Mouse (Mus musculus) macrophage (primary cell): ENCODE data around the gene Cpm. TPM values are rescaled to one million over a fixed set of nuclear protein-coding genes. Genes with fewer than 3 reads are reported as not detected.

Source experiments
- H3K27ac ChIP-seq: fragments of 350-480 bp; formaldehyde crosslinking; 2 replicates; pipeline ENCODE4 v1.9.0; 2021
- H3K36me3 ChIP-seq: fragments of 350-480 bp; formaldehyde crosslinking; 2 replicates; pipeline ENCODE4 v1.9.0; 2021; ENCODE audit errors: inconsistent target
- H3K4me3 ChIP-seq: fragments of 350-480 bp; formaldehyde crosslinking; 2 replicates; pipeline ENCODE4 v1.9.0; 2021; ENCODE audit errors: inconsistent target
- H3K79me2 ChIP-seq: fragments of 350-480 bp; formaldehyde crosslinking; 2 replicates; pipeline ENCODE4 v1.9.0; 2021; ENCODE audit errors: inconsistent target
- WGBS: methylation state at CpG from one replicate; pipeline ENCODE4 v1.1.7; 2026; ENCODE audit warnings: inconsistent platforms; ENCODE audit not compliant: missing documents; 5-methylcytosine and 5-hydroxymethylcytosine counted together
- polyA plus RNA-seq: library from polyadenylated mRNA; stranded (reverse); fragments of 250-400 nt; gene quantifications from 3 replicates; pipeline ENCODE4 v1.2.4, GENCODE M21; 2018; ENCODE audit warnings: inconsistent platforms

Gene Cpm
- polyA plus RNA-seq, 1 experiment from 2014 or later, result 0.07 TPM

GRCm38 (mm10) chr10:117647964-117648472 lies 18.7 kb downstream of the Cpm start:
- H3K4me3 ChIP-seq, result no peak overlapping the region
- H3K36me3 ChIP-seq, result no peaks in the 10 kb centered on the region
- no peaks in the 10 kb centered on the region for H3K79me2 ChIP-seq
- 77% methylated on average over 2 of the region's 2 CpGs for WGBS
- H3K27ac ChIP-seq, result no peak overlapping the region

- H3K36me3 ChIP-seq, result no peaks in the 10 kb centered on the region
- no peaks in the 10 kb centered on the region for H3K79me2 ChIP-seq
- 89% methylated on average over 3 of the region's 3 CpGs for WGBS
- H3K4me3 ChIP-seq, result no peak overlapping the region
- no peak overlapping the region for H3K27ac ChIP-seq
Observed at GRCm38 (mm10) chr10:117648643-117649042, 19.3 kb downstream of the Cpm start.

- Histone ChIP-seq H3K79me2 (no peaks in the 10 kb centered on the region), H3K27ac (no peak overlapping the region), H3K36me3 (no peaks in the 10 kb centered on the region), H3K4me3 (no peak overlapping the region)
- WGBS, result 96% methylated on average over 11 of the region's 11 CpGs
Observed at GRCm38 (mm10) chr10:117649292-117650041, 20.2 kb downstream of the Cpm start.

GRCm38 (mm10) chr10:117650042-117650655 lies 20.8 kb downstream of the Cpm start:
- 92% methylated on average over 12 of the region's 12 CpGs for WGBS
- no peak overlapping the region for H3K4me3 ChIP-seq
- no peaks in the 10 kb centered on the region for H3K79me2 ChIP-seq
- H3K27ac ChIP-seq, result no peak overlapping the region
- H3K36me3 ChIP-seq, result no peaks in the 10 kb centered on the region

- 95% methylated on average over 7 of the region's 7 CpGs for WGBS
- H3K79me2 ChIP-seq, result no peaks in the 10 kb centered on the region
- no peak overlapping the region for H3K4me3 ChIP-seq
- no peak overlapping the region for H3K27ac ChIP-seq
- H3K36me3 ChIP-seq, result no peaks in the 10 kb centered on the region
Observed at GRCm38 (mm10) chr10:117650725-117651124, 21.4 kb downstream of the Cpm start.

- no peak overlapping the region for H3K4me3 ChIP-seq
- H3K36me3 ChIP-seq, result no peaks in the 10 kb centered on the region
- H3K27ac ChIP-seq, result no peak overlapping the region
- 42% methylated on average over 10 of the region's 10 CpGs for whole genome bisulfite sequencing
- no peaks in the 10 kb centered on the region for H3K79me2 ChIP-seq
Observed at GRCm38 (mm10) chr10:117651587-117652377, 22.5 kb downstream of the Cpm start.

GRCm38 (mm10) chr10:117652378-117652774 lies 23.1 kb downstream of the Cpm start:
- Histone ChIP-seq H3K36me3 (no peaks in the 10 kb centered on the region), H3K79me2 (no peaks in the 10 kb centered on the region), H3K4me3 (no peak overlapping the region), H3K27ac (no peak overlapping the region)
- WGBS, result 82% methylated on average over 4 of the region's 4 CpGs

- H3K36me3 ChIP-seq, result no peaks in the 10 kb centered on the region
- WGBS, result 76% methylated on average over 8 of the region's 8 CpGs
- H3K4me3 ChIP-seq, result no peak overlapping the region
- H3K27ac ChIP-seq, result no peak overlapping the region
- H3K79me2 ChIP-seq, result no peaks in the 10 kb centered on the region
Observed at GRCm38 (mm10) chr10:117652930-117653778, 23.9 kb downstream of the Cpm start.

- WGBS, result 96% methylated on average over 7 of the region's 7 CpGs
- H3K27ac ChIP-seq, result no peak overlapping the region
- H3K4me3 ChIP-seq, result no peak overlapping the region
- H3K79me2 ChIP-seq, result no peaks in the 10 kb centered on the region
- H3K36me3 ChIP-seq, result no peaks in the 10 kb centered on the region
Observed at GRCm38 (mm10) chr10:117653779-117654173, 24.5 kb downstream of the Cpm start.

GRCm38 (mm10) chr10:117654576-117655123 lies 25.4 kb downstream of the Cpm start:
- WGBS, result 87% methylated on average over 3 of the region's 3 CpGs

GRCm38 (mm10) chr10:117655460-117655859 lies 26.2 kb downstream of the Cpm start:
- Histone ChIP-seq H3K4me3 (no peak overlapping the region), H3K27ac (no peak overlapping the region), H3K36me3 (no peaks in the 10 kb centered on the region), H3K79me2 (no peaks in the 10 kb centered on the region)
- 95% methylated on average over 8 of the region's 9 CpGs for WGBS

More at GRCm38 (mm10) chr10:117654576-117655123, 25.4 kb downstream of the Cpm start:
- Histone ChIP-seq H3K4me3 (no peak overlapping the region), H3K27ac (no peak overlapping the region), H3K36me3 (no peaks in the 10 kb centered on the region), H3K79me2 (no peaks in the 10 kb centered on the region)

GRCm38 (mm10) chr10:117655908-117656661 lies 26.8 kb downstream of the Cpm start:
- WGBS, result 89% methylated on average over 7 of the region's 7 CpGs
- Histone ChIP-seq H3K4me3 (no peak overlapping the region), H3K27ac (no peak overlapping the region), H3K36me3 (no peaks in the 10 kb centered on the region), H3K79me2 (no peaks in the 10 kb centered on the region)

- WGBS, result 88% methylated on average over 6 of the region's 6 CpGs
- Histone ChIP-seq H3K79me2 (no peaks in the 10 kb centered on the region), H3K27ac (no peak overlapping the region), H3K4me3 (no peak overlapping the region), H3K36me3 (no peaks in the 10 kb centered on the region)
Observed at GRCm38 (mm10) chr10:117656662-117656962, 27.3 kb downstream of the Cpm start.
